Mouse (Mus musculus) forebrain, embryonic 11.5 days (tissue): ENCODE data around the gene Ago3. TPM values are rescaled to one million over a fixed set of nuclear protein-coding genes. Genes with fewer than 3 reads are reported as not detected.

Source experiments
- ATAC-seq: fragments of 200-750 bp; cut with Nextera tagmentation; replicated peaks from 2 replicates; pipeline ENCODE4 v1.8.0; 2017; ENCODE audit warnings: moderate TSS enrichment; ENCODE audit not compliant: low FRiP score
- DNase-seq: peaks from one replicate; pipeline ENCODE4 v3.0.0-alpha.2; 2017; ENCODE audit warnings: low spot score
- H3K27ac ChIP-seq: fragments of 300-500 bp; sonication (generic); 2 replicates; pipeline ENCODE4 v1.5.1; 2014; ENCODE audit warnings: low read depth, low read length
- H3K27me3 ChIP-seq: fragments of 300-500 bp; sonication (generic); 2 replicates; pipeline ENCODE4 v1.6.1; 2014; ENCODE audit warnings: mild to moderate bottlenecking, low read length, mixed read lengths; ENCODE audit not compliant: control insufficient read depth, insufficient read depth
- H3K36me3 ChIP-seq: fragments of 300-500 bp; sonication (generic); 2 replicates; pipeline ENCODE4 v1.6.1; 2014; ENCODE audit warnings: mild to moderate bottlenecking, low read length, moderate library complexity, mixed read lengths; ENCODE audit not compliant: control insufficient read depth, insufficient read depth
- H3K4me1 ChIP-seq: fragments of 300-500 bp; sonication (generic); replicated peaks from 2 replicates; pipeline ENCODE4 v1.6.1; 2014; ENCODE audit warnings: low read length, mixed read lengths; ENCODE audit not compliant: control insufficient read depth, insufficient read depth
- H3K4me2 ChIP-seq: fragments of 300-500 bp; sonication (generic); 2 replicates; pipeline ENCODE4 v1.6.1; 2014; ENCODE audit warnings: low read depth, mild to moderate bottlenecking, low read length, moderate library complexity, mixed read lengths; ENCODE audit not compliant: severe bottlenecking
- H3K4me3 ChIP-seq: fragments of 300-500 bp; sonication (generic); 2 replicates; pipeline ENCODE4 v1.5.1; 2014; ENCODE audit warnings: low read depth, low read length
- H3K9ac ChIP-seq: fragments of 300-500 bp; sonication (generic); 2 replicates; pipeline ENCODE4 v1.6.1; 2014; ENCODE audit warnings: low read length
- H3K9me3 ChIP-seq: fragments of 300-500 bp; sonication (generic); 2 replicates; pipeline ENCODE4 v1.6.1; 2016; ENCODE audit warnings: low read length, mixed read lengths; ENCODE audit not compliant: control insufficient read depth
- WGBS: fragments of 180-500 bp; shearing (Covaris S2); extraction: QIAGEN DNeasy Blood & Tissue Kit; methylation state at CpG from one replicate; pipeline ENCODE4 v1.1.7; 2014; 5-methylcytosine and 5-hydroxymethylcytosine counted together
- polyA plus RNA-seq: library from polyadenylated mRNA; unstranded; fragments of >200 nt; fragmentation: Nextera tagmentation; extraction: Ambion mirVana; gene quantifications from 2 replicates; pipeline ENCODE4 v1.2.1, GENCODE M21; 2014

The Ago3 gene
- polyA plus RNA-seq, 1 experiment from 2014 or later = 21.9 TPM

- no peak for ATAC-seq
- Histone ChIP-seq H3K4me1 (no peaks in the 10 kb centered on the region), H3K27me3 (no peaks in the 10 kb centered on the region), H3K4me3 (no peak overlapping the region), H3K9me3 (no peaks in the 10 kb centered on the region), H3K27ac (no peak overlapping the region), H3K36me3 (no peaks in the 10 kb centered on the region; the same call in none of the 2 replicates), H3K4me2 (no peak overlapping the region), H3K9ac (no peak overlapping the region)
- WGBS = 91% methylated on average over 2 of the region's 2 CpGs
- DNase-seq = no peak
These were observed 4.7 kb upstream of the Ago3 start for GRCm38 (mm10) chr4:126434094-126434493.

- DNase-seq (no peak), ATAC-seq (no peak)
- no peak overlapping the region for H3K9ac ChIP-seq
- H3K4me2 ChIP-seq = no peak overlapping the region
- no peak overlapping the region for H3K27ac ChIP-seq
- WGBS = 95% methylated on average over 4 of the region's 4 CpGs
- no peaks in the 10 kb centered on the region; the same call in none of the 2 replicates for H3K36me3 ChIP-seq
- H3K9me3 ChIP-seq = no peaks in the 10 kb centered on the region
- no peak overlapping the region for H3K4me3 ChIP-seq
- H3K4me1 ChIP-seq = no peaks in the 10 kb centered on the region; the same call in 1 of the 2 replicates
- no peaks in the 10 kb centered on the region for H3K27me3 ChIP-seq
These were observed 3.8 kb upstream of the Ago3 start for GRCm38 (mm10) chr4:126433175-126433574.

DNA sequence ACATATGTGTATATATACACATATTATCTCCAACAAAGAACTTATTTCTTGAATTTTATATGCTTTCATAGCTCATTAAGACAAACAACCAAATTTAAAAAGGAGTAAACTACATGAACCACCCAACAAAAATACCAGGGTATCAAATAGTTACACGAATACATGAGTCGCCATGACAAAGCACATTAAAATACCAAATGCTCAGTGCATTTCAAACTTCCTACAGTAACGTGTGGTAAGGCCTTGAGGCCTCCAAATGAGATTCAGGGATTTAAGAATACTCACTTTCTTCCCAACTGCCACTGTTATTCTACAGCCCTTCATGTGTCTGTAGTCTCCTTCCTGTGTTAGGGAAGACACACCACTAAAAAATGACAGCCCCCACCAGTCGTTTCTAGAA, 2.4 kb upstream of the Ago3 start:
- Histone ChIP-seq H3K4me2 (no peak overlapping the region), H3K27me3 (no peaks in the 10 kb centered on the region), H3K9ac (no peak overlapping the region), H3K36me3 (no peaks in the 10 kb centered on the region; the same call in 1 of the 2 replicates), H3K4me1 (no peaks in the 10 kb centered on the region; the same call in 1 of the 2 replicates), H3K9me3 (no peaks in the 10 kb centered on the region), H3K27ac (no peak overlapping the region), H3K4me3 (no peak overlapping the region)
- DNase-seq (no peak), ATAC-seq (no peak)
- WGBS = 84% methylated on average over 4 of the region's 4 CpGs

- DNase-seq (no peak), ATAC-seq (peak; percentile 59; the same call in 1 of the 2 replicates)
- Histone ChIP-seq H3K9me3 (no peaks in the 10 kb centered on the region), H3K27me3 (no peaks in the 10 kb centered on the region), H3K36me3 (no peaks in the 10 kb centered on the region; the same call in 1 of the 2 replicates), H3K4me1 (no peaks in the 10 kb centered on the region; the same call in 1 of the 2 replicates), H3K9ac (peak overlapping the region; percentile 82), H3K4me3 (peak overlapping the region; percentile 85), H3K27ac (peak overlapping the region; percentile 76), H3K4me2 (peak overlapping the region; percentile 95)
- WGBS = 2% methylated on average over 24 of the region's 24 CpGs
These were observed 542 bp downstream of the Ago3 start for GRCm38 (mm10) chr4:126428682-126429346.

- no peaks in the 10 kb centered on the region; the same call in 1 of the 2 replicates for H3K4me1 ChIP-seq
- H3K4me3 ChIP-seq = no peak overlapping the region
- DNase-seq = no peak
- no peak overlapping the region for H3K27ac ChIP-seq
- no peaks in the 10 kb centered on the region for H3K9me3 ChIP-seq
- no peaks in the 10 kb centered on the region for H3K36me3 ChIP-seq
- no peak overlapping the region for H3K9ac ChIP-seq
- 93% methylated on average over 2 of the region's 2 CpGs for WGBS
- H3K27me3 ChIP-seq = no peaks in the 10 kb centered on the region
- H3K4me2 ChIP-seq = no peak overlapping the region
- ATAC-seq = no peak
These were observed 5.5 kb downstream of the Ago3 start for GRCm38 (mm10) chr4:126423866-126424265.

- H3K9ac ChIP-seq = no peak overlapping the region
- no peaks in the 10 kb centered on the region for H3K27me3 ChIP-seq
- no peak overlapping the region for H3K4me3 ChIP-seq
- no peaks in the 10 kb centered on the region for H3K4me1 ChIP-seq
- ATAC-seq (no peak), DNase-seq (no peak)
- H3K4me2 ChIP-seq = no peak overlapping the region
- no peak overlapping the region for H3K27ac ChIP-seq
- H3K36me3 ChIP-seq = no peaks in the 10 kb centered on the region
- no peaks in the 10 kb centered on the region for H3K9me3 ChIP-seq
These were observed 13.6 kb downstream of the Ago3 start for GRCm38 (mm10) chr4:126415707-126416106.

- ATAC-seq (no peak), DNase-seq (no peak)
- no peaks in the 10 kb centered on the region for H3K27me3 ChIP-seq
- H3K36me3 ChIP-seq = no peaks in the 10 kb centered on the region
- no peaks in the 10 kb centered on the region for H3K9me3 ChIP-seq
- no peak overlapping the region for H3K4me2 ChIP-seq
- no peak overlapping the region for H3K4me3 ChIP-seq
- no peaks in the 10 kb centered on the region for H3K4me1 ChIP-seq
- no peak overlapping the region for H3K27ac ChIP-seq
- H3K9ac ChIP-seq = no peak overlapping the region
- WGBS = 97% methylated on average over 3 of the region's 3 CpGs
These were observed 16.8 kb downstream of the Ago3 start for GRCm38 (mm10) chr4:126412526-126412925.

DNA sequence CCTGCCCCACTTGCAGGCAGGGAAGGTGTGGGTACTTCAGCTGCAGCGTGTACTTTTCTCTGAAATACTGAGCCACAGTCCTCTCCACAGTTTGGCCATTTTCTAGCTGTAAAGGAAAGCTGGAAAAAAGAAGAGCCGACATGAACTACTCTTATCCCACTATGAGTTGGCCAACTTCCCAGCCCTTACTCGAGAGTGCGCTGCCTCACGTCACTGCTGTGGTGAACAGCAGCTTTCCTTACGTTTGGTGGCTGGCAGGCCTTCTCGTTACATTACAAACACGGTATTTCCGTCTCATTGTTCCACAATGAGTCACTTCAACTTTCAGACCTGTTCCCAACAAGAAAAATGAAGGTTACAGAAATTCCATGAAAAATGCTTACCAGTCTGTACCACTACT, 57.9 kb downstream of the Ago3 start:
- 91% methylated on average over 9 of the region's 9 CpGs for WGBS
- DNase-seq = no peak
- Histone ChIP-seq H3K9me3 (no peaks in the 10 kb centered on the region), H3K4me3 (no peak overlapping the region), H3K4me1 (no peaks in the 10 kb centered on the region), H3K36me3 (no peaks in the 10 kb centered on the region; the same call in 1 of the 2 replicates), H3K27ac (no peak overlapping the region), H3K9ac (no peak overlapping the region), H3K4me2 (no peak overlapping the region), H3K27me3 (no peaks in the 10 kb centered on the region)
- no peak for ATAC-seq

DNA sequence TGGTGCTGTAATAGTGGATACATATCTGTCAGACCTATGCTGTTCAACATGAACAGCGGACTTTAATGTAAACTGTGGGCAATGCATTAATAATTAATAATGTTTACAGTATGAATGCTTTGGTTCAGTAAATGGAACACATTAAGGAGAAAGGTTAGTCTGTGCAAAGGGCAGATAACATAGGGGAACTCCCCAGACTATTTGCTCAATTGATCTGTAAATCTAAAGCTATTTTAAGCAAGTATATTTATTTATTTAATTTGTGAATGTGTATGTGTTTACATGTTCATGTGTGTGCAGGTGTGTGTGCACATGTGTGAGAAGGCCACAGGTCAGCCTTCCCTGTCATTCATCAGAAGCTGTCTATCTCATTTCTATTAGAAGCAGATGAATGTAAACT, 69.3 kb downstream of the Ago3 start:
- Histone ChIP-seq H3K9ac (no peak overlapping the region), H3K4me1 (no peaks in the 10 kb centered on the region), H3K27me3 (no peaks in the 10 kb centered on the region), H3K4me3 (no peak overlapping the region), H3K36me3 (peaks cover 3% of the 10 kb centered on the region; the same call in 1 of the 2 replicates), H3K4me2 (no peak overlapping the region), H3K9me3 (no peaks in the 10 kb centered on the region), H3K27ac (no peak overlapping the region)
- ATAC-seq (no peak), DNase-seq (no peak)
- 97% methylated on average over 1 of the region's 1 CpGs for WGBS
